Mouse (Mus musculus): ENCODE results near the gene Cntnap2. TPM values are rescaled to one million over a fixed set of nuclear protein-coding genes. Genes with fewer than 3 reads are reported as not detected.

Cntnap2 gene
- polyA plus RNA-seq (2014; fragmentation: Nextera tagmentation; extraction: Ambion mirVana): 0.75 and 0.79 TPM in 2 replicates

DNA sequence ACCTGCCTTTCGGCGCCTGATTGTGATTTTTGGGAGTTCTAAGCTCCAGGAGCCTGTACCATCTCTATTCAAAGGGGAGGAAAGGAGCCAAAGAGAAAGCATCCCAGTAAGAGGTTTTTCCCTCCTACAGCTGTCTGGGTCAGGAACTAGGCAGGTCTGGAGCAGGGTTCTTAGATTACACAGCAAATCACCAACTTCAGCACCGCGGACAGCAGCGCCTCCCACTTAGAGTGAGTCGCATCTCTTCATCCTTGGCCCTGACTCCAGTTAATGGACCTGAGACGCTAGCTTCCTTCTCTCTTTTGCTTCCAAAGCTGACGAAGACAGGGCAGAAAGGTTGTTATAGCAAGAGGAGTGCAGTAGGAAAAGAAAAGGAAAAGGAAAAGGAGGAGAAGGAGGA lies at the start of gene Cntnap2:
TSS of gene Cntnap2 (plus strand) at position 267 of the 400 bp plus-strand sequence.
- H3K4me1 ChIP-seq (ENCODE audit: control insufficient read depth, insufficient read depth, low read length): no peaks in the 10 kb centered on the region
- H3K27ac ChIP-seq (replicated peaks; ENCODE audit: low read depth, low read length): no peak within 1 kb of the TSS
- H3K36me3 ChIP-seq (ENCODE audit: control insufficient read depth, insufficient read depth, low read length): no peaks in the 10 kb centered on the region
- H3K9ac ChIP-seq (ENCODE audit: low read length): no peak within 1 kb of the TSS
- DNase-seq (ENCODE audit: low spot score): peak; percentile 89
- H3K9me3 ChIP-seq (ENCODE audit: control insufficient read depth, low read length): no peaks in the 10 kb centered on the region
- no peak for ATAC-seq (ENCODE audit: insufficient number of reproducible peaks, low FRiP score, low TSS enrichment, low read depth)
- no peak within 1 kb of the TSS for H3K4me2 ChIP-seq (ENCODE audit: low read depth, severe bottlenecking)
- H3K4me3 ChIP-seq (ENCODE audit: low read depth, low read length): no peak within 1 kb of the TSS
- WGBS: 9% methylated on average over 8 of the region's 8 CpGs
- 0 out of 2 replicates have a peak, but pooled peaks cover 3% of the 10 kb centered on the region for H3K27me3 ChIP-seq (ENCODE audit: control insufficient read depth, insufficient read depth, low read length)

DNA sequence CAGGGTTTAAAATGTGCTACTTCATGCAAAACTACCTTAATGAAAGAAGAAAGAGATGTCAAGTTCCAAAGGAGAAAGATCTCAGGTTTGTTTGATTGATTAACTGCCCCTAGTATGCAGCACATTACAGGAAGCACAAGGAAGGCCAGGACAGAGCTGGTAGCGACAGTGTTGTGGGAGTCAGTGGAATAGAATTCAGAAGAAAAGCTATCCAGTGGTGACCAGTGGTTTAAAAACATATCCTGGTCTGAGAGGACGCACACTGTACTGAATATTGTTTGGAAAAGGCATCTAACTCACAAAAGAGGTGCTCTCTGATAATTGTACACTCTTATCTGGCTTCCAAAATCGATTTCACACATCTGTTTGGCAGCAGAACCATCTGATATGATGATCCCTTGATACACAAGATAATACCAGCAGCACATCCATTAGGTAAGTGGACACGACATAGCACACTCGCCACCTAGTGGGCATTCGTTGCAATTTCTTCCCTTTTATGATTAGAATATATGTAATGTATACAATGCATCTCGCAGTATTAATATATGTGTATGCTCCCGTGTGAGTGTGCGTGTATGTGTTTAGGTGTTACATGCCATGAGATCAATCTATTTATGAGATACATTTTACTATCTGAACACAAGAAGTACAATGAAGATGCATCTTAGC lies 33.0 kb upstream of the Cntnap2 start:
- DNase-seq (ENCODE audit: low spot score) (peak; percentile 40), ATAC-seq (ENCODE audit: insufficient number of reproducible peaks, low FRiP score, low TSS enrichment, low read depth) (no peak)
- H3K9ac ChIP-seq (ENCODE audit: low read length): no peak overlapping the region
- no peaks in the 10 kb centered on the region for H3K36me3 ChIP-seq (ENCODE audit: control insufficient read depth, insufficient read depth, low read length)
- no peak overlapping the region for H3K4me2 ChIP-seq (ENCODE audit: low read depth, severe bottlenecking)
- no peaks in the 10 kb centered on the region for H3K27me3 ChIP-seq (ENCODE audit: control insufficient read depth, insufficient read depth, low read length)
- no peaks in the 10 kb centered on the region for H3K4me1 ChIP-seq (ENCODE audit: control insufficient read depth, insufficient read depth, low read length)
- H3K9me3 ChIP-seq (ENCODE audit: control insufficient read depth, low read length): no peaks in the 10 kb centered on the region
- no peak overlapping the region for H3K27ac ChIP-seq (replicated peaks; ENCODE audit: low read depth, low read length)
- H3K4me3 ChIP-seq (ENCODE audit: low read depth, low read length): no peak overlapping the region
- 30% methylated on average over 9 of the region's 9 CpGs for WGBS

DNA sequence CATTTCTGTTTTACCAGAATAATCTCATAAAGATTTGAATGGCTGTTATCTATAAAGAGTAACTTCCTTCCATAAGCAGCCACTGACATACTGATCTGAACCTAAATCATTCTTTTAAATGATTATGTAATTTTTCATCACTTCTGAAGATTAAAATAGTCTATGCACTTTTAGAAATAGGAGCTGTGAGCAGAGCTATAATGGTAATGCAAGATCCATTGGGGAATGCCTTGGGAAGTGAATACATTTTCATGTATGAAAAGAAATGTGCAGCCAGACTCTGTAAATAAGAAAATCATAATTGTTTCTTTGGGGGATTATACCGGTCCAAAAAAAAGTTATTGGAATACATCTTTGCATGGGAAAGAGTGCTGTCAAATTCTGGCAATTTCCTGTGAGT lies 19.7 kb upstream of the Cntnap2 start:
- no peak overlapping the region for H3K27ac ChIP-seq (replicated peaks; ENCODE audit: low read depth, low read length)
- ATAC-seq (ENCODE audit: insufficient number of reproducible peaks, low FRiP score, low TSS enrichment, low read depth) (no peak), DNase-seq (ENCODE audit: low spot score) (no peak)
- H3K4me3 ChIP-seq (ENCODE audit: low read depth, low read length): no peak overlapping the region
- H3K36me3 ChIP-seq (ENCODE audit: control insufficient read depth, insufficient read depth, low read length): no peaks in the 10 kb centered on the region
- 77% methylated on average over 1 of the region's 1 CpGs for WGBS
- H3K4me1 ChIP-seq (ENCODE audit: control insufficient read depth, insufficient read depth, low read length): no peaks in the 10 kb centered on the region
- no peak overlapping the region for H3K4me2 ChIP-seq (ENCODE audit: low read depth, severe bottlenecking)
- H3K9ac ChIP-seq (ENCODE audit: low read length): no peak overlapping the region
- H3K27me3 ChIP-seq (ENCODE audit: control insufficient read depth, insufficient read depth, low read length): no peaks in the 10 kb centered on the region
- H3K9me3 ChIP-seq (ENCODE audit: control insufficient read depth, low read length): no peaks in the 10 kb centered on the region

DNA sequence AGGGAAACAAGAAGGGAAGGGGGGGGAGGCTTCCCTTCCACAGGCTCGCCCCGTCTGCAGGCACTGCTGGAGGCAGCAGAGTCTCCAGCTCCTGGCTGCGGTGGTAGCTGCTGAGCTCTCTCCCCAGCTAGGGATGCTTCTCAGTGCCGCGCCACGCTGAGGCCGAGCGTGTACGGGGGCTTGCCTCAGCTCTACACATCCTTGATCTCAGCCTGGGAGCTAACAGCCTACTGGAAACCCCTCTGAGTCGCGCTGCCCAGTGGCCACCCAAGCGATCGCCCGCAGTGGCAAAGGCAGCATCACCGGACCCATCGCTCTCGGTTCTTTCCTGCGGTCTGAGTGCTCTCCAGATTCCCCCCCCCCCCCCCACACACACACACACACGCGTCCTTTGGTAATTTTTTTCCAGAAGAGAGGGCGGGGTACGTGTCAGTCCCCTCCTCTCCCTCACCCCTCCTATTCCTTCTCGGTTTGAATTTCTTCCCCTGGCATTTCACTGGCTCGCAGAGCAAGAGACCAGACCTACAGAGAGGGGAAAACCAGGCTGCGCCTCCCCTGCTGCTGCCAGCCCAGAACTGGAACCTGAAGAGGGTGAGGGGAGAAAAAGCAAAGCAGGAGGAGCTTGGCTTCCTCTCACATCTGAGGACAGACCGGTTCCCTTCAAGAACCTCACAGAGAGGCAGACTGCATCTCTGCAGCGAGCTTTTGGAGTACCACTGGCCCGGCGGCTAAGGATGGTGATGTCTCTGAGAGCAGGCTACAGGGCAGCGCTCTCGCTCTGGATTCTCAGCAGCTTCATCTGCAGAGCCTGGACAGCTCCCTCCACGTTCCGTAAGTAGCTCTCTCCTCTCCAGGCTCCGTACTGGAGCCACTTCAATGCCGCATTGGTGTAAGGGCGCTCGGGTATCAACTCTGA lies 657 bp downstream of the Cntnap2 start:
- no peaks in the 10 kb centered on the region for H3K9me3 ChIP-seq (ENCODE audit: control insufficient read depth, low read length)
- ATAC-seq (ENCODE audit: insufficient number of reproducible peaks, low FRiP score, low TSS enrichment, low read depth) (no peak; the same call in 1 of the 2 replicates), DNase-seq (ENCODE audit: low spot score) (peak; percentile 36)
- no peak overlapping the region for H3K4me3 ChIP-seq (ENCODE audit: low read depth, low read length)
- H3K4me2 ChIP-seq (ENCODE audit: low read depth, severe bottlenecking): no peak overlapping the region
- H3K9ac ChIP-seq (ENCODE audit: low read length): no peak overlapping the region
- 3% methylated on average over 35 of the region's 37 CpGs for WGBS
- no peaks in the 10 kb centered on the region for H3K4me1 ChIP-seq (ENCODE audit: control insufficient read depth, insufficient read depth, low read length)
- H3K27ac ChIP-seq (replicated peaks; ENCODE audit: low read depth, low read length): no peak overlapping the region
- no peaks in the 10 kb centered on the region for H3K36me3 ChIP-seq (ENCODE audit: control insufficient read depth, insufficient read depth, low read length)
- 0 out of 2 replicates have a peak, but pooled peaks cover 3% of the 10 kb centered on the region for H3K27me3 ChIP-seq (ENCODE audit: control insufficient read depth, insufficient read depth, low read length)

DNA sequence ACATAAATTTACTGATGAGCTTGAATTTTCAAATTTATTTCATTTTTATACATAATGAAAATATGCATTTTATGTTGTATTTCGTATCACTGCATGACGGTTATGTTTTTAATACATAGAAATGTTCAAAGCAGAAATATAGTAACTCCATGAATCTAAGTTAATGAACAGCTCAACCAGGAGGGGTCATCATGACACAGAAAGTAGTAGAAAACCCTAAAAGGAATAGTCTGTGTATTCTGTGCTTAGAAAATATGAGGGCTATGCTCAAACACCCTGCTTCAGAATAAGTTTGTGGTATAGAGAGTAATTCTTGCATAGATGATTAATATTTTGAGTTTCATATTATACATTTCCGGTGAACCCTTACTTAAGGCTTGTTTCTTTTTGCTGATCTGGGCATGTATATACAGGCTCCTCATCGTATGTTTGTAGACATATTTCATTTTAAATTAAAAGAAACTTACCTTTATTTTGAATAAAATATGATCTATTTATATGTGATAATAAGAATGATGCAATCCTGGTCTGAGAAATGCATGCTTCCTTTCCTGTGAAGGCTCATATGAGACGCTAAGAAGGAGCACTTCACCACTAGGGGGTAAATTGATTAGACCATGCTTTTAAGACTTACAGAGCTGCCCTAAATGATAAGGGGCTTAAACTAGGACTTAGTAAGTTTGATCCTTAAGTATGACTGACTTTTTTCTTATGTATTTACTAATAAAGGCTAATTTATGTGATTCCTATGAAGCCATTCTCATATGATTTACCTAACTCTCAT lies 3.2 kb downstream of the Cntnap2 start:
- no peak overlapping the region for H3K4me3 ChIP-seq (ENCODE audit: low read depth, low read length)

DNA sequence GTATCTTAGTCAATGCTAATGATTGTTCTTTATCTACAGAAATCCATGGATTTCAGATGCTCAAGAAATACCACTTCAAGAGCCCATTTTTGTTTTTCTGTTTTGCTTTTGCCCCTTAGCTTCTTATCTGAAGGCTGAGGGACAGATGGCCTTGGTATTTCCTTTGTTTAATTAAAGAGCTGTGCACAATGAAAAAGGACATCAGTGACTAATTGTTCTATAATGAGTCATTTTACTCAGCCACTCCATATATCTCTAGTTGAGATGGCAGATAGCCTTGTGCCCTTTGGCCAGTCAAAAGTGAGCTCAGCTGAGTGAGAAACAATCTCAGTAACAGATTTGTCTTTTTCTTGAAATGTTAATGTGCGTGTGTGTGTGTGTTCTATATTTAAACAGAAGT lies 29.1 kb downstream of the Cntnap2 start:
- Histone ChIP-seq H3K4me2 (ENCODE audit: low read depth, severe bottlenecking) (no peak overlapping the region), H3K36me3 (ENCODE audit: control insufficient read depth, insufficient read depth, low read length) (no peaks in the 10 kb centered on the region), H3K27ac (replicated peaks; ENCODE audit: low read depth, low read length) (no peak overlapping the region), H3K9me3 (ENCODE audit: control insufficient read depth, low read length) (no peaks in the 10 kb centered on the region), H3K4me3 (ENCODE audit: low read depth, low read length) (no peak overlapping the region), H3K27me3 (ENCODE audit: control insufficient read depth, insufficient read depth, low read length) (no peaks in the 10 kb centered on the region), H3K9ac (ENCODE audit: low read length) (no peak overlapping the region), H3K4me1 (ENCODE audit: control insufficient read depth, insufficient read depth, low read length) (no peaks in the 10 kb centered on the region)
- DNase-seq (ENCODE audit: low spot score) (no peak), ATAC-seq (ENCODE audit: insufficient number of reproducible peaks, low FRiP score, low TSS enrichment, low read depth) (no peak)
- WGBS: 80% methylated on average over 1 of the region's 1 CpGs

More for the DNA sequence above, 3.2 kb downstream of the Cntnap2 start:
- no peak for DNase-seq (ENCODE audit: low spot score)
- Histone ChIP-seq H3K4me1 (ENCODE audit: control insufficient read depth, insufficient read depth, low read length) (no peaks in the 10 kb centered on the region), H3K4me2 (ENCODE audit: low read depth, severe bottlenecking) (no peak overlapping the region), H3K9ac (ENCODE audit: low read length) (no peak overlapping the region), H3K27ac (replicated peaks; ENCODE audit: low read depth, low read length) (no peak overlapping the region), H3K27me3 (ENCODE audit: control insufficient read depth, insufficient read depth, low read length) (0 out of 2 replicates have a peak, but pooled peaks cover 3% of the 10 kb centered on the region), H3K9me3 (ENCODE audit: control insufficient read depth, low read length) (no peaks in the 10 kb centered on the region), H3K36me3 (ENCODE audit: control insufficient read depth, insufficient read depth, low read length) (no peaks in the 10 kb centered on the region)
- 75% methylated on average over 5 of the region's 5 CpGs for WGBS
- no peak for ATAC-seq (ENCODE audit: insufficient number of reproducible peaks, low FRiP score, low TSS enrichment, low read depth)

DNA sequence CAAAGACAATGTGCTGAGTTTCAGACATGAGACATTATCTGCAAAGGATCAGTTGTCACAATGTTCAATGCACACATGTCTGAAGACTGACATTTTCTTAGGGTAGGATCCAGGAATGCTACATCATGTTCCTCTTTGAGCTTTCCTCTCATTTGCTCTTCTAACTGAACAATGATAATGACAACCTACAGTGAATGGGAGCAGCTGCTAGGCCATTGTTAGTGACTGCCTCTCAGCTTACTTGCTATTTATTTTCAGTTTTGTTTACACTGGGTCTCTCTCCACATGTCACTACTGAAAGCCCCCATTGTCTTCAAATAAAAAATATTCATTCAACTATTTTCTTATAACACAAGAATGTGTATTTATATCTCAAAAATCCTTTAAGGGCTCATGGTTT lies 54.5 kb downstream of the Cntnap2 start:
- H3K4me1 ChIP-seq (ENCODE audit: control insufficient read depth, insufficient read depth, low read length): no peaks in the 10 kb centered on the region
- H3K27ac ChIP-seq (replicated peaks; ENCODE audit: low read depth, low read length): no peak overlapping the region
- no peak overlapping the region for H3K9ac ChIP-seq (ENCODE audit: low read length)
- no peaks in the 10 kb centered on the region for H3K27me3 ChIP-seq (ENCODE audit: control insufficient read depth, insufficient read depth, low read length)
- no peaks in the 10 kb centered on the region for H3K36me3 ChIP-seq (ENCODE audit: control insufficient read depth, insufficient read depth, low read length)
- ATAC-seq (ENCODE audit: insufficient number of reproducible peaks, low FRiP score, low TSS enrichment, low read depth) (no peak), DNase-seq (ENCODE audit: low spot score) (no peak)
- H3K4me3 ChIP-seq (ENCODE audit: low read depth, low read length): no peak overlapping the region
- no peaks in the 10 kb centered on the region for H3K9me3 ChIP-seq (ENCODE audit: control insufficient read depth, low read length)
- no peak overlapping the region for H3K4me2 ChIP-seq (ENCODE audit: low read depth, severe bottlenecking)

DNA sequence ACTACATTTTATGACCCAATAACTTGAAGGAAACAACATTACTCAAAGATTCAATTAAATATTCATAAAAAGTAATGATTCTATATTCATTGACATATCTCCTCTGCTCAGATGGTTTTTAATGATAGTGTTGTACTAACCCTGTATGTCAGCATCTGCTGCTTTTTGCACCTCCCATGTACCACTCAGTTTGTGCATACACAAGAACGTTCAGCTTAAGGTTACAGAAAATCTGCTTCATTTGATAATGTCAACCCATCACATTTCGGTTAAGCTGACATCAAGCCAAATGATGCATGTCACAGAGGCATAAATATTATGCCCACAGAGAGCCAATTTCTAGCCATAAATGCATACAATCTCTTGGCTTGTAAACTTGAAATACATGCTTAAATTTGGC lies 85.7 kb downstream of the Cntnap2 start:
- 81% methylated on average over 2 of the region's 2 CpGs for WGBS
- no peak overlapping the region for H3K27ac ChIP-seq (replicated peaks; ENCODE audit: low read depth, low read length)
- no peak overlapping the region for H3K4me3 ChIP-seq (ENCODE audit: low read depth, low read length)
- H3K4me1 ChIP-seq (ENCODE audit: control insufficient read depth, insufficient read depth, low read length): no peaks in the 10 kb centered on the region
- H3K9ac ChIP-seq (ENCODE audit: low read length): no peak overlapping the region
- H3K9me3 ChIP-seq (ENCODE audit: control insufficient read depth, low read length): no peaks in the 10 kb centered on the region
- ATAC-seq (ENCODE audit: insufficient number of reproducible peaks, low FRiP score, low TSS enrichment, low read depth) (no peak), DNase-seq (ENCODE audit: low spot score) (no peak)
- H3K36me3 ChIP-seq (ENCODE audit: control insufficient read depth, insufficient read depth, low read length): no peaks in the 10 kb centered on the region
- no peak overlapping the region for H3K4me2 ChIP-seq (ENCODE audit: low read depth, severe bottlenecking)
- H3K27me3 ChIP-seq (ENCODE audit: control insufficient read depth, insufficient read depth, low read length): no peaks in the 10 kb centered on the region
